In the genomic region with DNA sequence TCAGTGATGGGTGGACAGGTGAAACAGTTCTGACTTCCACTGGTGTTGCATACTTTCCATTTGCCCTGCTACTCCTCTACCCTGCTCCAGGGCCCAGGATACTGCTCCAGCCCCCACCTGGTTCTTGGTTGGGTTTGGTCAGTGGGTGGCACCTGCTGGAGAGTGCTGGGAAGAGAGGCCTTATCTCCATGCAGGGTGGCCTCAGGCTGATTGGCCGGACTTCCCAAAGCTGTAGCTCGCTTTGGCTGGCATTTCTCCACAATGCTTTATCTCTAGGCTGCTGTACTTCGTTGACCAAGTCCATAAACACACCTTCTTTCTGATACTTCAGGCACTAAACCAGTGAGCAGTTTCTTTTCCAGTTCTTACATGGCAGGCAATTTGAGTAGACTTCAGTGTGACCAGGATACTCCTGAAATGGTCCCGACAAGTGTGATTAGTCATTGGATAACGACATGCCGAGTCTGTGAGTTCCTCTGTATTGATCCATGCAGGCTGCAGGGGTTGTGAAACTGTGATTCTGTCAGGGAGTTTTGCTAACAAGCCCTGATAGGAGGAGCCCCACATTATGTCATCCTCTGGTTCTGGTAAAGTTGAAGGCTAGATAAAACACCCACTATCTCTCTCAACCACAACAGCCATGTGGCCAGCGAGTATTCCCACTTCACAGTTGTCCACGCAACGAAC, we compare ENCODE assay signal across 26 mouse cellular contexts. TPM values are rescaled to one million over a fixed set of nuclear protein-coding genes. Genes with fewer than 3 reads are reported as not detected.
DNase-seq lines count a peak whose midpoint lies in the region; ATAC-seq and TF ChIP-seq lines count a peak whose summit lies in the region.
"Had no signal": no experiment of that assay in that cellular context is flagged by ENCODE, and none has a peak within 500 bp of the region (broad histone marks: within the 10 kb centered on the region; RNA-seq: fewer than 3 reads in every experiment).

No protein-coding gene starts in this region.

- WGBS in intestine, embryonic 14.5 days: 57% methylated on average over 9 of the region's 9 CpGs
- 15% methylated on average over 9 of the region's 9 CpGs for WGBS in liver, adult 2 months
- 20% methylated on average over 9 of the region's 9 CpGs for WGBS in liver, embryonic 16.5 days (ENCODE audit: insufficient replicate concordance)
- 48% methylated on average over 9 of the region's 9 CpGs for WGBS in stomach, embryonic 16.5 days
- 75% methylated on average over 9 of the region's 9 CpGs for WGBS in forebrain, embryonic 16.5 days
- 85% methylated on average over 9 of the region's 9 CpGs for WGBS in midbrain, embryonic 15.5 days

- no peaks in the 10 kb centered on the region for H3K9me3 ChIP-seq in intestine, embryonic 14.5 days (ENCODE audit: control insufficient read depth, low read length)
- no peaks in the 10 kb centered on the region for H3K9me3 ChIP-seq in liver, embryonic 16.5 days (replicated peaks; ENCODE audit: control insufficient read depth, low read length)
- no peaks in the 10 kb centered on the region for H3K9me3 ChIP-seq in stomach, embryonic 16.5 days (replicated peaks; ENCODE audit: control insufficient read depth, low read length)
- H3K9me3 ChIP-seq in forebrain, embryonic 16.5 days (ENCODE audit: control insufficient read depth, low read length): no peaks in the 10 kb centered on the region
- no peaks in the 10 kb centered on the region for H3K9me3 ChIP-seq in midbrain, embryonic 15.5 days
- H3K9me3 ChIP-seq: embryonic facial prominence, embryonic 12.5 days; heart, embryonic 10.5 days; hindbrain, embryonic 15.5 days; limb, embryonic 13.5 days; lung, embryonic 15.5 days; midbrain, embryonic 10.5 days had no signal

- no peak overlapping the region for H3K4me2 ChIP-seq in intestine, embryonic 14.5 days (ENCODE audit: low read length)
- H3K4me2 ChIP-seq in liver, embryonic 16.5 days (ENCODE audit: low read depth, low read length): no peak overlapping the region
- no peak overlapping the region for H3K4me2 ChIP-seq in stomach, embryonic 16.5 days (ENCODE audit: low read depth, low read length)
- H3K4me2 ChIP-seq in forebrain, embryonic 16.5 days (ENCODE audit: low read length): no peak overlapping the region
- no peak overlapping the region for H3K4me2 ChIP-seq in midbrain, embryonic 15.5 days
- H3K4me2 ChIP-seq: embryonic facial prominence, embryonic 12.5 days; hindbrain, embryonic 15.5 days; limb, embryonic 13.5 days; lung, embryonic 15.5 days had no signal

- no peak overlapping the region for H3K27ac ChIP-seq in intestine, embryonic 14.5 days (ENCODE audit: low read depth)
- H3K27ac ChIP-seq in liver, adult 2 months (replicated peaks; ENCODE audit: insufficient read depth, low read depth, low read length): peak overlapping the region; percentile 79
- H3K27ac ChIP-seq in liver, embryonic 16.5 days (ENCODE audit: low read length): peak overlapping the region; percentile 61
- no peak overlapping the region for H3K27ac ChIP-seq in stomach, embryonic 16.5 days (ENCODE audit: low read length)
- no peak overlapping the region for H3K27ac ChIP-seq in forebrain, embryonic 16.5 days (ENCODE audit: low read length)
- H3K27ac ChIP-seq in midbrain, embryonic 15.5 days: no peak overlapping the region
- H3K27ac ChIP-seq: embryonic facial prominence, embryonic 12.5 days; heart, embryonic 10.5 days; hindbrain, embryonic 15.5 days; limb, embryonic 13.5 days; lung, embryonic 15.5 days; midbrain, embryonic 10.5 days had no signal

- TF ChIP-seq POLR2A in liver, adult 2 months (IDR thresholded peaks at IDR 0.05; ENCODE audit: extremely low read depth, insufficient read depth, low read length): no peak

- ATAC-seq in intestine, embryonic 14.5 days (replicated peaks; ENCODE audit: low FRiP score, low TSS enrichment, low read depth): 0 out of 2 replicates have a peak, but pooled peaks have one; percentile 32
- peak; percentile 88 for ATAC-seq in liver, embryonic 16.5 days (ENCODE audit: low read depth)
- peak; percentile 65; the same call in 1 of the 2 replicates for ATAC-seq in stomach, embryonic 16.5 days (ENCODE audit: insufficient read depth, low FRiP score)
- ATAC-seq in forebrain, embryonic 16.5 days: no peak
- ATAC-seq in midbrain, embryonic 15.5 days (replicated peaks): no peak
- ATAC-seq: Patski had no signal

- TF ChIP-seq CTCF in liver, adult 2 months (IDR thresholded peaks at IDR 0.05; ENCODE audit: low read depth, low read length): peak; percentile 69

- no peak for DNase-seq in intestine, embryonic 14.5 days (ENCODE audit: low spot score)
- DNase-seq in liver, adult 2 months (ENCODE audit: extremely low read depth, low read depth, low spot score): peak; percentile 96
- DNase-seq in kidney, adult 18-20 months: no peak
- DNase-seq: adrenal gland, adult 8-10 months; cerebellum, adult 11-12 months; cerebellum, postnatal 10 days; gastrocnemius, postnatal 25 days; heart, postnatal 4 days; kidney, adult 9 months; kidney, postnatal 25 days; layer of hippocampus, adult 9-11 months; lung, postnatal 4 days; thymus, postnatal 14 days had no signal

- no peaks in the 10 kb centered on the region for H3K36me3 ChIP-seq in intestine, embryonic 14.5 days (ENCODE audit: control insufficient read depth, insufficient read depth, low read length)
- no peaks in the 10 kb centered on the region for H3K36me3 ChIP-seq in liver, adult 2 months (ENCODE audit: control insufficient read depth, insufficient read depth, low read length)
- H3K36me3 ChIP-seq in liver, embryonic 16.5 days (ENCODE audit: control insufficient read depth, insufficient read depth): no peaks in the 10 kb centered on the region
- H3K36me3 ChIP-seq in stomach, embryonic 16.5 days (ENCODE audit: control insufficient read depth, insufficient read depth, low read length): no peaks in the 10 kb centered on the region
- no peaks in the 10 kb centered on the region for H3K36me3 ChIP-seq in forebrain, embryonic 16.5 days (ENCODE audit: control insufficient read depth, insufficient read depth)
- H3K36me3 ChIP-seq in midbrain, embryonic 15.5 days (replicated peaks): no peaks in the 10 kb centered on the region
- H3K36me3 ChIP-seq: embryonic facial prominence, embryonic 12.5 days; heart, embryonic 10.5 days; hindbrain, embryonic 15.5 days; limb, embryonic 13.5 days; lung, embryonic 15.5 days; midbrain, embryonic 10.5 days had no signal

- no peak overlapping the region for H3K9ac ChIP-seq in intestine, embryonic 14.5 days (ENCODE audit: low read length)
- H3K9ac ChIP-seq in liver, adult 2 months (ENCODE audit: low read depth, low read length): peak overlapping the region; percentile 27; the same call in 1 of the 2 replicates
- H3K9ac ChIP-seq in liver, embryonic 16.5 days (ENCODE audit: low read depth, low read length): no peak overlapping the region
- H3K9ac ChIP-seq in stomach, embryonic 16.5 days (ENCODE audit: low read length): no peak overlapping the region
- no peak overlapping the region for H3K9ac ChIP-seq in forebrain, embryonic 16.5 days (replicated peaks; ENCODE audit: low read depth, low read length)
- H3K9ac ChIP-seq in midbrain, embryonic 15.5 days: no peak overlapping the region
- H3K9ac ChIP-seq: embryonic facial prominence, embryonic 12.5 days; hindbrain, embryonic 15.5 days; limb, embryonic 13.5 days; lung, embryonic 15.5 days had no signal

- no peak overlapping the region for H3K4me3 ChIP-seq in intestine, embryonic 14.5 days (ENCODE audit: low read depth, low read length)
- peak overlapping the region; percentile 13; the same call in 1 of the 2 replicates for H3K4me3 ChIP-seq in liver, adult 2 months (ENCODE audit: insufficient read depth, low read depth, low read length)
- no peak overlapping the region for H3K4me3 ChIP-seq in liver, embryonic 16.5 days (ENCODE audit: low read depth, low read length)
- H3K4me3 ChIP-seq in stomach, embryonic 16.5 days (replicated peaks; ENCODE audit: low read length): no peak overlapping the region
- H3K4me3 ChIP-seq in forebrain, embryonic 16.5 days (replicated peaks; ENCODE audit: low read length): no peak overlapping the region
- no peak overlapping the region for H3K4me3 ChIP-seq in midbrain, embryonic 15.5 days
- H3K4me3 ChIP-seq: embryonic facial prominence, embryonic 12.5 days; heart, embryonic 10.5 days; hindbrain, embryonic 15.5 days; limb, embryonic 13.5 days; lung, embryonic 15.5 days; midbrain, embryonic 10.5 days had no signal

- no peaks in the 10 kb centered on the region for H3K4me1 ChIP-seq in intestine, embryonic 14.5 days (replicated peaks; ENCODE audit: control insufficient read depth, insufficient read depth, low read length)
- H3K4me1 ChIP-seq in liver, adult 2 months (ENCODE audit: control insufficient read depth, insufficient read depth, low read length): peaks cover 4% of the 10 kb centered on the region
- no peaks in the 10 kb centered on the region for H3K4me1 ChIP-seq in liver, embryonic 16.5 days (ENCODE audit: control insufficient read depth, low read depth, low read length)
- H3K4me1 ChIP-seq in stomach, embryonic 16.5 days (ENCODE audit: control insufficient read depth, insufficient read depth, low read length): 0 out of 2 replicates have a peak, but pooled peaks cover 2% of the 10 kb centered on the region
- no peaks in the 10 kb centered on the region for H3K4me1 ChIP-seq in forebrain, embryonic 16.5 days (replicated peaks; ENCODE audit: control insufficient read depth, insufficient read depth, low read length)
- H3K4me1 ChIP-seq in midbrain, embryonic 15.5 days: no peaks in the 10 kb centered on the region
- H3K4me1 ChIP-seq: embryonic facial prominence, embryonic 12.5 days; hindbrain, embryonic 15.5 days; lung, embryonic 15.5 days; midbrain, embryonic 10.5 days had no signal

- H3K27me3 ChIP-seq in intestine, embryonic 14.5 days (replicated peaks; ENCODE audit: control insufficient read depth, insufficient read depth, low read length): no peaks in the 10 kb centered on the region
- H3K27me3 ChIP-seq in liver, adult 2 months (ENCODE audit: control insufficient read depth, insufficient read depth, low read length): no peaks in the 10 kb centered on the region
- H3K27me3 ChIP-seq in liver, embryonic 16.5 days (ENCODE audit: control insufficient read depth, insufficient read depth, low read depth, low read length): no peaks in the 10 kb centered on the region
- no peaks in the 10 kb centered on the region for H3K27me3 ChIP-seq in stomach, embryonic 16.5 days (ENCODE audit: control insufficient read depth, insufficient read depth, low read length)
- H3K27me3 ChIP-seq in forebrain, embryonic 16.5 days (replicated peaks; ENCODE audit: control insufficient read depth, insufficient read depth, low read length): no peaks in the 10 kb centered on the region
- no peaks in the 10 kb centered on the region for H3K27me3 ChIP-seq in midbrain, embryonic 15.5 days (replicated peaks)
- H3K27me3 ChIP-seq: embryonic facial prominence, embryonic 12.5 days; hindbrain, embryonic 15.5 days; limb, embryonic 13.5 days; lung, embryonic 15.5 days; Patski had no signal

- no peaks in the 10 kb centered on the region for H3K79me2 ChIP-seq in liver, adult 2 months (ENCODE audit: control insufficient read depth, insufficient read depth, low read length)

RNA-seq across cellular contexts. Expression of a gene that starts 50.1 kb away (rescaled TPM):
- 7.3 and 10.0 TPM in 2 replicates for polyA plus RNA-seq in intestine, embryonic 14.5 days (2014; fragmentation: Nextera tagmentation; extraction: Ambion mirVana)
- total RNA-seq in liver, adult 2 months (2014; rRNA removed): 37.7 and 41.5 TPM in 2 replicates
- polyA plus RNA-seq in liver, adult 2 months (2012; rRNA removed): 21.4 and 24.0 TPM in 2 replicates
- polyA plus RNA-seq in liver, embryonic 16.5 days (2015; fragmentation: Nextera tagmentation; extraction: Ambion mirVana): 2.2 and 2.9 TPM in 2 replicates
- polyA plus RNA-seq in stomach, embryonic 16.5 days (2015; fragmentation: Nextera tagmentation; extraction: Ambion mirVana): 3.2 and 4.1 TPM in 2 replicates
- polyA plus RNA-seq in forebrain, embryonic 16.5 days (2015; fragmentation: Nextera tagmentation; extraction: Ambion mirVana): 0.21 and 0.23 TPM in 2 replicates
- polyA plus RNA-seq in midbrain, embryonic 15.5 days (2015; fragmentation: Nextera tagmentation; extraction: Ambion mirVana): 1.1 and 1.5 TPM in 2 replicates
- total RNA-seq: left cerebral cortex, postnatal 25 days; neutrophil, adult 5-6 weeks had no signal

Comparison
In these comparisons a context has a peak if more than half of its experiments do, and no peak if none do; other contexts are left out.
1. ATAC-seq: peak in intestine, embryonic 14.5 days (single experiment), liver, embryonic 16.5 days (single experiment) and stomach, embryonic 16.5 days (single experiment); none in forebrain, embryonic 16.5 days (single experiment) and midbrain, embryonic 15.5 days (single experiment).
2. H3K27ac ChIP-seq: peak in liver, adult 2 months (single experiment) and liver, embryonic 16.5 days (single experiment); none in intestine, embryonic 14.5 days (single experiment), stomach, embryonic 16.5 days (single experiment), forebrain, embryonic 16.5 days (single experiment) and midbrain, embryonic 15.5 days (single experiment).